Mouse (Mus musculus): ENCODE measurements around the gene Hdgf. TPM values are rescaled to one million over a fixed set of nuclear protein-coding genes. Genes with fewer than 3 reads are reported as not detected.

Gene Hdgf
- 95.2 and 115 TPM in 2 replicates for polyA plus RNA-seq (2012; rRNA removed; ENCODE audit: low replicate concordance)

GRCm38 (mm10) chr3:87905880-87906485 is at the start of gene Hdgf:
TSS of gene Hdgf (plus strand) at chr3:87906321.

GRCm38 (mm10) chr3:87885281-87886003 is 20.7 kb upstream of the Hdgf start, which contains the start of gene Prcc:
TSS of gene Prcc (minus strand) at chr3:87885608.

DNA sequence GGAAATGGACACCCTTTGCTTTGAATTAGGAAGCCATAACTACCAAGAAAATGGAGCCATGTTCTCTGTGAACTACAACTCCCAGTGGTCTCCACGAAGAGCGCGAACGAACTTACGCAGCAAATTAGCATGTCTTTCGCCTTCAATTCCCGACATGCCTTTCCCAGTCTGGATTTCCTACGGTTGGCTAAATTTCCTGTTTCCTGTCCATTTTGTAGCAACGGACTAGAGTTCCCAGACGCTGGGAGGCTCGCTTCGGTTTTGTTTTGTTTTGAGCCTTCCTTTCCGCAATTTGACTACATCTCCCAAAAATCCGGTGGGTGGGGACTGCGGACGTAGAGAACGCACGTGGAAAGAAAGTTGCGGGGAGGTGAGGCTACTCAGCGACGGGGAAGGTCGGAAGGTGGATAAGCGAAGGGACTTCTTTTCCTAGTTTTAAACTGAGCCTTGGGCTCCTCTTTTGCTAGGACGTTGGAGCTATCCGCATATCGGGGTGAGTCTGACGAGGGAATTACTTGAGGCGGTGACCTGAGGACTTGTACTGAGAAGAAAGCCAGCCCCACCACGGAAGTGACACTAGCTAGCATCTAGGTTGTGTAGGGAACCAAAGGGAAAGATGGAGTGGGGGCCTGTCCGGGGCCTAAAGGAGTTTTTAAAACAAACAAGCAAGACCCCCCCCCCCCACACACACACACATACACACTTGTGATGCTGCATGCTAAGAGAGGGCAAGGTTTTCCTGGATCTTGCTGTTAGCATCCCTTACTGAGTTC is 13.4 kb downstream of the Hdgf start, which contains the start of gene Mrpl24:
TSS of gene Mrpl24 (plus strand) at position 171 of the 773 bp plus-strand sequence.

DNA sequence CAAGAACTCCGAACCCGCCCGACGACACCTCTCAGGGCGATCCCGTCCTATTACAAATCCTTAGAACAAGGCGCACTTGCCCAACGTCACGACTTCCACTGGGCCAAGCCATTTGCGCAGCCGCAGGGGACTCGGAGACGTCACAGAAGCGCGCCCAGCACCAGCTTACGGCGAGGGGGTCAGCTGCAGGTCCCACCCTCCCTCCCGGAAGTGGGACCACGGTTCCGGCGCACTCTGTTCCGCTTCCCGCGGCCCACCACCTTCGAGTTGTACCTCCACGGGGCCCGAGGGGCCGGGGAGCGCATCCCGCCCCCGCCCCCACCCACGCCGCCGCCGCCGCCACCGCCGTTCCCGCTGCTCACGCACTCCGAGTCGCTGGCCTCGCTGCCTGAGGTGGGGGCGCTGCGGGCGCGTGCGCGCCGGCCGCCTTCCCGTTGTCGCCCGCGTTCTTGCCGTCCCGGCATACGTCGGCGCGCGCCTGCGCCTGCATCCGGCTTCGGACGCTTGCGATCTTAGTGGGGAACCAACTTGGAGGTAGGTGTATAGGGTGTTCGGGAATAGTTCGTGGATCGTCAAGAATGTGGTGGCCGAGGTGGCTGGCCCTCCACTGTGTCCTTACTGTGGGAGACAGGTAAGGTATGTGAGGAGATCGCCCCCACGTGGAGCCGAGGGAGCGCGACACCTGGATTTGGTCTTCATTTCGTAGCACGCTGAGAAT is 24.1 kb downstream of the Hdgf start, which contains the start of the genes Isg20l2 and Rrnad1:
TSS of gene Isg20l2 (plus strand) at position 237 of the 718 bp plus-strand sequence.
TSS of gene Rrnad1 (minus strand) at position 640 of the 718 bp plus-strand sequence.

GRCm38 (mm10) chr3:87948378-87949265 is 42.5 kb downstream of the Hdgf start, which contains the start of gene Crabp2:
TSS of gene Crabp2 (plus strand) at chr3:87948666.

Other genes starting within 250 kb of the Hdgf start
- 0.59 and 0.69 TPM in 2 replicates for gene Lrrc71, start 157.7 kb upstream of the Hdgf start, polyA plus RNA-seq (2012; rRNA removed; ENCODE audit: low replicate concordance)
- gene Ntrk1, start 111.2 kb upstream of the Hdgf start, polyA plus RNA-seq (2012; rRNA removed; ENCODE audit: low replicate concordance), result 0.59 and 3.7 TPM in 2 replicates
- gene Insrr, start 109.4 kb upstream of the Hdgf start, polyA plus RNA-seq (2012; rRNA removed; ENCODE audit: low replicate concordance), result 0.06 and 0.39 TPM in 2 replicates
- 102 and 106 TPM in 2 replicates for gene Pear1, start 82.0 kb upstream of the Hdgf start, polyA plus RNA-seq (2012; rRNA removed; ENCODE audit: low replicate concordance)
- 0.92 and 3.1 TPM in 2 replicates for gene Sh2d2a, start 59.6 kb upstream of the Hdgf start, polyA plus RNA-seq (2012; rRNA removed; ENCODE audit: low replicate concordance)
- gene Prcc, start 20.7 kb upstream of the Hdgf start, polyA plus RNA-seq (2012; rRNA removed; ENCODE audit: low replicate concordance), result 27.3 and 46.0 TPM in 2 replicates
- gene Mrpl24, start 13.2 kb downstream of the Hdgf start, polyA plus RNA-seq (2012; rRNA removed; ENCODE audit: low replicate concordance), result 55.5 and 56.0 TPM in 2 replicates
- gene Isg20l2, start 24.0 kb downstream of the Hdgf start, polyA plus RNA-seq (2012; rRNA removed; ENCODE audit: low replicate concordance), result 11.2 and 25.2 TPM in 2 replicates
- 25.5 and 39.3 TPM in 2 replicates for gene Rrnad1, start 24.4 kb downstream of the Hdgf start, polyA plus RNA-seq (2012; rRNA removed; ENCODE audit: low replicate concordance)
- gene Crabp2, start 42.3 kb downstream of the Hdgf start, polyA plus RNA-seq (2012; rRNA removed; ENCODE audit: low replicate concordance), result 5.0 TPM in 1 of 2 replicates, not detected in the other
- 7.7 and 9.3 TPM in 2 replicates for gene Nes, start 64.8 kb downstream of the Hdgf start, polyA plus RNA-seq (2012; rRNA removed; ENCODE audit: low replicate concordance)
- gene Bcan, start 93.9 kb downstream of the Hdgf start, polyA plus RNA-seq (2012; rRNA removed; ENCODE audit: low replicate concordance), result not detected in 2 replicates
- 0.10 TPM in 1 of 2 replicates, not detected in the other for gene Hapln2, start 121.3 kb downstream of the Hdgf start, polyA plus RNA-seq (2012; rRNA removed; ENCODE audit: low replicate concordance)
- gene Gpatch4, start 136.8 kb downstream of the Hdgf start, polyA plus RNA-seq (2012; rRNA removed; ENCODE audit: low replicate concordance), result 4.1 and 19.7 TPM in 2 replicates
- gene Naxe, start 152.2 kb downstream of the Hdgf start, polyA plus RNA-seq (2012; rRNA removed; ENCODE audit: low replicate concordance), result 119 and 130 TPM in 2 replicates
- gene Ttc24, start 172.0 kb downstream of the Hdgf start, polyA plus RNA-seq (2012; rRNA removed; ENCODE audit: low replicate concordance), result not detected in 2 replicates
- gene Iqgap3, start 175.7 kb downstream of the Hdgf start, polyA plus RNA-seq (2012; rRNA removed; ENCODE audit: low replicate concordance), result 1.4 and 12.8 TPM in 2 replicates
- 56.6 and 78.8 TPM in 2 replicates for gene Mef2d, start 236.1 kb downstream of the Hdgf start, polyA plus RNA-seq (2012; rRNA removed; ENCODE audit: low replicate concordance)